Mouse (Mus musculus) ES-Bruce4 (cell line): ENCODE data around the gene Kank1. TPM values are rescaled to one million over a fixed set of nuclear protein-coding genes. Genes with fewer than 3 reads are reported as not detected.
A peak's percentile ranks its signal among the peaks of the same experiment; 100 is the strongest.

ENCODE experiments used
- H3K27ac ChIP-seq: 2 replicates; pipeline ENCODE4 v1.5.1; 2012; ENCODE audit warnings: low read length, inconsistent platforms; ENCODE audit not compliant: insufficient read depth
- H3K27me3 ChIP-seq: 2 replicates; pipeline ENCODE4 v1.6.1; 2012; ENCODE audit warnings: mild to moderate bottlenecking, low read length, inconsistent platforms; ENCODE audit not compliant: control insufficient read depth, poor library complexity, insufficient read depth, severe bottlenecking
- H3K36me3 ChIP-seq: 2 replicates; pipeline ENCODE4 v1.6.1; 2012; ENCODE audit warnings: inconsistent platforms, mild to moderate bottlenecking, low read length, moderate library complexity; ENCODE audit not compliant: control insufficient read depth, poor library complexity, insufficient read depth, severe bottlenecking
- H3K4me1 ChIP-seq: one replicate; pipeline ENCODE4 v1.8.1; 2011; ENCODE audit warnings: low read length; ENCODE audit not compliant: control insufficient read depth, insufficient read depth
- H3K4me3 ChIP-seq: 2 replicates; pipeline ENCODE4 v1.5.1; 2011; ENCODE audit warnings: low read depth, mild to moderate bottlenecking, low read length
- H3K9ac ChIP-seq: 2 replicates; pipeline ENCODE4 v1.6.1; 2012; ENCODE audit warnings: low read depth, mild to moderate bottlenecking, inconsistent platforms; ENCODE audit not compliant: poor library complexity, severe bottlenecking
- H3K9me3 ChIP-seq: replicated peaks from 2 replicates; pipeline ENCODE4 v1.6.1; 2012; ENCODE audit warnings: mild to moderate bottlenecking, low read length, inconsistent platforms; ENCODE audit not compliant: control insufficient read depth, poor library complexity, insufficient read depth, severe bottlenecking
- CTCF ChIP-seq: IDR thresholded peaks from one replicate; pipeline ENCODE4 v1.8.1; 2011; ENCODE audit warnings: low read depth, low read length
- EP300 ChIP-seq: IDR thresholded peaks from 2 replicates; pipeline ENCODE4 v1.6.1; 2011; ENCODE audit warnings: low read depth, low read length; ENCODE audit not compliant: insufficient read depth
- POLR2A ChIP-seq: IDR thresholded peaks from one replicate; pipeline ENCODE4 v1.8.1; 2011; ENCODE audit warnings: low read length; ENCODE audit not compliant: insufficient read depth
- polyA plus RNA-seq: library from polyadenylated mRNA; stranded (reverse); fragments of >200 nt; gene quantifications from 2 replicates; pipeline ENCODE4 v1.2.4, GENCODE M21; 2011; ENCODE audit warnings: low read depth; ENCODE audit not compliant: missing spikeins, insufficient read depth, insufficient read length

The Kank1 gene
- polyA plus RNA-seq, 1 experiment: 44.1 TPM

DNA sequence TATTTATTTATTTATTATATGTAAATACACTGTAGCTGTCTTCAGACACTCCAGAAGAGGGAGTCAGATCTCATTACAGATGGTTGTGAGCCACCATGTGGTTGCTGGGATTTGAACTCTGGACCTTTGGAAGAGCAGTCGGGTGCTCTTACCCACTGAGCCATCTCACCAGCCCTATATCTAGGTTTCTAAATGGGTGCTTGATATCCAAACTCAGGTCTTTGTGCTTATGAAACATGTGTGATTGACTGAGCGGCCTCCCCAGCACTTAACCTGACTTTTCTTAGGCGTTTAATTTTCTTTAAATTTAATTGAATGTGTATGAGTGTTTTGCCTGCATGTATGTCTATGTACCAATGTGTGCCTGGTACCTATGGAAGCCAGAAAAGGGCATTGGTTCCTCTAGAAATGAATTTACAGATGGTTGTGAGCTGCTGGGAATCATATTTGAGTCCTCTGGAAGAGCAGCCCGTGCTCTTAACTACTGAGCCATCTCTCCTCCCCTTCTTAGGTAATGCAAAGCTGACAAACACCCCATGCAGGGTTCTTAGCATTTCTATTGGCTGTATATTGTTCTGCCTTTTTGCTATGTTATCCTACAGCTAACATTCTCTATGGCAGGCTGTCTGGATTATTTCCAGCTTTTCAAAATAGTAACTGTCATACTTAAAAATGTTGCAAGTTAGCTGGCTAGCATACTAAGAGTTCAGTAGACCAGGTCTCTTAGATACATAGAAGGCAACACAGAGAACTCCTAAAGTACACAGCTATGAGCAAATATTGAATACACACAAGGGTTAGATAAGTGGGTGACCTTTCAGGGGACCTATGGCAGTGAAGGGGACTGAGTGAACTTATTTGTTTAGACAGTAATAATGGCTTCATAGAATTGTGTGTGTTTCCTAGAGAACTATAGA lies 6.5 kb upstream of the Kank1 start:
- Histone ChIP-seq H3K9ac (no peak overlapping the region), H3K9me3 (no peaks in the 10 kb centered on the region), H3K4me1 (peaks cover 3% of the 10 kb centered on the region), H3K36me3 (no peaks in the 10 kb centered on the region), H3K4me3 (no peak overlapping the region), H3K27ac (no peak overlapping the region), H3K27me3 (no peaks in the 10 kb centered on the region)
- TF ChIP-seq POLR2A (no peak), CTCF (no peak), EP300 (no peak)

DNA sequence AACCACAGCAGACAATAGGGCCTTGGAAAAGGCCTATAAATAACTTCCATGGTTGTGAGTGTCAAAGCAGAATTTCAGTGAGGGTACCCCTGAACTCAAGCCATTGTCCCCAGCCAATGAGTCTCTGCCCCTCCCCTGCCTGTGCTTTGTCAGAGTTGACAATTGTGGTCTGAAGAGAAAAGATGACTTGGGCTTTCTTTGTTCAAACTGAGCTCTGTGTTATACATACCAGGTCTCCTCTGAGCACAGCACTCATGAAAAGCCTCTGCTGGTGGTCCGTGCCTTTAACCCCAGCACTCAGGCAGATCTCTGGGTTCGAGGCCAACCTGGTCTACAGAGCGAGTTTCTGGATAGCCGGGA lies 5.8 kb upstream of the Kank1 start:
- no peaks in the 10 kb centered on the region for H3K27me3 ChIP-seq

DNA sequence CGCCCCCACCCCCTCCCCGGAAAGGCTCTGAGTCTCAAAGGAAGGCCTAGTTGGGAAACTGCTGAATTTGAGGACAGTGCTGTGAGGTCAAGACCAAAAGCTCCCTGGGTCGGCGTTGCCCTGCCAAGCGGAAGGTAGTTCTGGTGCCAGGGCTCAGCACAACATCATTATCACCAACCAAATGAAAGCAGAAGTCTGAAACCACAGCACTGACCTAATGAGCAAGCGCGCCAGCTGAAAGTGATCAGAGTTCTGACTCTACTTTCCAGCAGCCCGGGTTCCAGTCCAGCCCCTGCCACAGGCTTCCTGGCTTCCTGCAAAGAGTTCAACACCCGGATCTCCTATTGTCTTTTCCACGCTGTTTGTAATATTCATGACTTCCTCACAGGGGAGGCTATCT lies 4.7 kb upstream of the Kank1 start:
- TF ChIP-seq EP300 (no peak), POLR2A (no peak), CTCF (no peak)
- H3K9ac ChIP-seq: no peak overlapping the region
- H3K27me3 ChIP-seq: no peaks in the 10 kb centered on the region
- no peak overlapping the region for H3K27ac ChIP-seq
- H3K36me3 ChIP-seq: no peaks in the 10 kb centered on the region
- H3K9me3 ChIP-seq: no peaks in the 10 kb centered on the region
- H3K4me3 ChIP-seq: no peak overlapping the region
- H3K4me1 ChIP-seq: peaks cover 3% of the 10 kb centered on the region

More for the DNA sequence above, 5.8 kb upstream of the Kank1 start:
- no peak for TF ChIP-seq CTCF
- TF ChIP-seq POLR2A: no peak
- no peak for TF ChIP-seq EP300
- H3K4me3 ChIP-seq: no peak overlapping the region
- H3K27ac ChIP-seq: no peak overlapping the region
- peaks cover 3% of the 10 kb centered on the region for H3K4me1 ChIP-seq
- H3K9me3 ChIP-seq: no peaks in the 10 kb centered on the region
- H3K9ac ChIP-seq: no peak overlapping the region
- no peaks in the 10 kb centered on the region for H3K36me3 ChIP-seq

DNA sequence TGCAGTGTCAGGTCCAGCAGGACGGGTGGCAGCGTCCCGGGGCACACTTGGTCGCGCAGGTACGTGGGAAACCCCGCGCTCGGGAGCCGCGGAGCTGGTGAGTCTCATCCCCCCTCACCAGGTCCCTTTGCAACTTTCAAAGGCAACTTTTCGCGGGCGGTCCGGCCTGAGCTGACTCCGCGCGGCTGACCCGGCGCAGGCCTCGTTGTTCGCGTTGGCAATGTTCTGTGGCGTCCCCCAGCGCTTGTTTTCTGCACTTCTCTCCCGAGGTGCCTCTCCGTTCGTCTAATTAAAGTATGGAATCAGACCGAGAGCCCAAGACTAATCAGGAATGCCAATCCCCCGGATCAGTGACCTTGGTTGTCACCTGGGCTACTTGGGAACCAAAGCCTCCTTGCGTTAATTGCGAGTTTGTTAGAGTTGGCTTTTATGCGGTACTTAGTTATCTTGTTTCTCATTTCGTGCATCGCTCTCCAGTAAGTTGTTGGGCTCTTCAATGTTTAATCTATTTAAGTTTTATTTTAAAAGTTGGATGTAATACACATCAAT lies 791 bp downstream of the Kank1 start:
- Histone ChIP-seq H3K9ac (peak overlapping the region; percentile 66), H3K27ac (no peak overlapping the region)
- TF ChIP-seq CTCF (peak; percentile 12), EP300 (no peak)

DNA sequence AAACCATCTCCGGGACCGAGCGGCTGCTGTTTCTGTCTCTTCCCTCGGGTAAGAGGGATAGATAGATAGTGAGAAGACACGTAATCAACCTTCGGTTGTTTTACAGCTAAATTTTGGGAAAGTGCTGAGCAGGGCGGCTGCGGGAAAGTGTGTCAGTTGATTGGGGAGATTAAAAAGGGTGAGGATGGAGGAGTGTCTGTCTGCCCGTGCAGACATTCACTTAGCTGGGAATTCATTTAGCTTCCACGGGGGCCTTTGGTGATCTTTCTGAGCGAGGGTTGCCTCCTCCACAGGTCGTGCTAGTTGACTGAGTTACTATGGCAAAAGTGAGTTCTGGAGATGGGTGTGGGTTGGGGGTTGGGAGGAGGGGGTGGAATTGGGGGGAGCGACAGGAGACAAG lies 1.3 kb downstream of the Kank1 start:
- Histone ChIP-seq H3K27me3 (no peaks in the 10 kb centered on the region), H3K27ac (no peak overlapping the region), H3K9me3 (no peaks in the 10 kb centered on the region), H3K36me3 (no peaks in the 10 kb centered on the region), H3K9ac (peak overlapping the region; percentile 66; the same call in 1 of the 2 replicates), H3K4me1 (no peaks in the 10 kb centered on the region), H3K4me3 (no peak overlapping the region)
- no peak for TF ChIP-seq POLR2A
- no peak for TF ChIP-seq CTCF
- no peak for TF ChIP-seq EP300

More for the DNA sequence above, 791 bp downstream of the Kank1 start:
- H3K4me1 ChIP-seq: no peaks in the 10 kb centered on the region
- H3K27me3 ChIP-seq: no peaks in the 10 kb centered on the region
- no peaks in the 10 kb centered on the region for H3K9me3 ChIP-seq
- peak overlapping the region; percentile 92 for H3K4me3 ChIP-seq
- no peaks in the 10 kb centered on the region for H3K36me3 ChIP-seq

DNA sequence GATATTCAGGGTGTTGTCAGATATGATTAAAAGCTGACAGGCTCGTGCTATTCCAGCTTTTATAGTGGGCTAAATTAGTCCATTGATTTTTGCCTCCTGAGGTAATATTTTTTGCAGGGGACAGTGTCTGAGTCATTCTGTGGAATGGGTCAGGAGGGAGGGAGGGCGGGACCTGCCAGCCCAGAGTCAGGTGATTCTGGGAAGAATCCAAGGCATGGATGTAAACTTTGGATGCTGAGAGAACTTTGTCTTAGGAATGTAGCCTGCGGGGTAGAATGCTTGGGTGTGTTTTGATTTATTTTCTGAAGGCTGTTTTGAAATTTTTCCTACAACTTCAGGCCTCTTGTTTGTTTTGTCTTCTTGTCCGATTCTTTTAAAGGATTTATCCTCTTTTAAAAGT lies 6.8 kb downstream of the Kank1 start:
- no peak overlapping the region for H3K9ac ChIP-seq
- no peaks in the 10 kb centered on the region for H3K27me3 ChIP-seq
- no peaks in the 10 kb centered on the region for H3K36me3 ChIP-seq
- H3K4me1 ChIP-seq: no peaks in the 10 kb centered on the region
- TF ChIP-seq POLR2A (no peak), CTCF (no peak), EP300 (no peak)
- no peak overlapping the region for H3K27ac ChIP-seq
- no peak overlapping the region for H3K4me3 ChIP-seq
- no peaks in the 10 kb centered on the region for H3K9me3 ChIP-seq
